Mouse (Mus musculus) G1E (cell line): ENCODE data around the gene Ccr10.

Source experiments
- CTCF ChIP-seq: IDR thresholded peaks from 2 replicates; pipeline ENCODE4 v1.5.1; 2012; ENCODE audit warnings: low read depth, low read length, inconsistent platforms, mixed read lengths
- GATA1 ChIP-seq: IDR thresholded peaks from 2 replicates; pipeline ENCODE4 v1.6.1; 2012; ENCODE audit warnings: borderline replicate concordance, low read length, inconsistent platforms, mixed read lengths
- GATA2 ChIP-seq: IDR thresholded peaks from 2 replicates; pipeline ENCODE4 v1.6.1; 2012; ENCODE audit warnings: low read depth, low read length, inconsistent platforms, borderline replicate concordance
- TAL1 ChIP-seq: conservative IDR thresholded peaks from 2 replicates; pipeline ENCODE4 v1.6.1; 2012; ENCODE audit warnings: low read depth, low read length, inconsistent platforms, mixed read lengths

- TF ChIP-seq CTCF (no peak), GATA1 (no peak), TAL1 (no peak), GATA2 (no peak)
Observed at GRCm38 (mm10) chr11:101146377-101146776, 28.9 kb downstream of the Ccr10 start.
